Mouse (Mus musculus) liver, adult 2 months (tissue): ENCODE measurements around the gene Poldip2. TPM values are rescaled to one million over a fixed set of nuclear protein-coding genes. Genes with fewer than 3 reads are reported as not detected.
A peak's percentile ranks its signal among the peaks of the same experiment; 100 is the strongest.

ENCODE experiments used
- DNase-seq: peaks from one replicate; pipeline ENCODE4 v3.0.0-alpha.2; 2011; ENCODE audit warnings: low read depth, low spot score; ENCODE audit errors: extremely low read depth
- H3K27ac ChIP-seq: fragments of 200-500 bp; replicated peaks from 2 replicates; pipeline ENCODE4 v1.5.1; 2012; ENCODE audit warnings: low read depth, mild to moderate bottlenecking, control low read depth, inconsistent platforms, low read length; ENCODE audit not compliant: insufficient read depth
- H3K27me3 ChIP-seq: fragments of 200-500 bp; 2 replicates; pipeline ENCODE4 v1.6.1; 2012; ENCODE audit warnings: mild to moderate bottlenecking, moderate library complexity, low read length, inconsistent platforms; ENCODE audit not compliant: control insufficient read depth, insufficient read depth
- H3K36me3 ChIP-seq: fragments of 200-500 bp; 2 replicates; pipeline ENCODE4 v1.6.1; 2012; ENCODE audit warnings: low read length, inconsistent platforms; ENCODE audit not compliant: control insufficient read depth, insufficient read depth
- H3K4me1 ChIP-seq: fragments of 200-500 bp; 2 replicates; pipeline ENCODE4 v1.6.1; 2011; ENCODE audit warnings: low read length; ENCODE audit not compliant: control insufficient read depth, insufficient read depth
- H3K4me3 ChIP-seq: fragments of 200-500 bp; 2 replicates; pipeline ENCODE4 v1.5.1; 2011; ENCODE audit warnings: low read depth, mild to moderate bottlenecking, control low read depth, low read length, moderate library complexity; ENCODE audit not compliant: insufficient read depth
- H3K79me2 ChIP-seq: fragments of 200-500 bp; 2 replicates; pipeline ENCODE4 v1.6.1; 2012; ENCODE audit warnings: inconsistent platforms, mild to moderate bottlenecking, low read length, moderate library complexity; ENCODE audit not compliant: control insufficient read depth, insufficient read depth
- H3K9ac ChIP-seq: fragments of 200-500 bp; 2 replicates; pipeline ENCODE4 v1.6.1; 2012; ENCODE audit warnings: low read depth, mild to moderate bottlenecking, control low read depth, inconsistent platforms, low read length
- CTCF ChIP-seq: fragments of 200-500 bp; IDR thresholded peaks from 2 replicates; pipeline ENCODE4 v1.5.1; 2011; ENCODE audit warnings: low read depth, low read length, control low read depth
- POLR2A ChIP-seq: fragments of 200-500 bp; IDR thresholded peaks from 2 replicates; pipeline ENCODE4 v1.6.1; 2011; ENCODE audit warnings: low read length, control low read depth; ENCODE audit not compliant: insufficient read depth; ENCODE audit errors: extremely low read depth
- WGBS: fragments of 180-500 bp; shearing (Covaris S2); methylation state at CpG from one replicate; pipeline ENCODE4 v1.1.7; 2018; 5-methylcytosine and 5-hydroxymethylcytosine counted together
- polyA plus RNA-seq: library from polyadenylated mRNA; depleted of rRNA; stranded (reverse); fragments of >200 nt; gene quantifications from 2 replicates; pipeline ENCODE4 v1.2.3, GENCODE M21; 2012
- total RNA-seq: library from RNA; depleted of rRNA; stranded (reverse); fragments of >200 nt; gene quantifications from 2 replicates; pipeline ENCODE4 v1.2.3, GENCODE M21; 2014

The Poldip2 gene
- total and polyA plus RNA-seq, 2 experiments = 63.5 to 80.9 TPM

- peaks cover 26% of the 10 kb centered on the region for H3K36me3 ChIP-seq
- WGBS = 86% methylated on average over 7 of the region's 7 CpGs
These were observed 32.6 kb downstream of the Poldip2 start for GRCm38 (mm10) chr11:78544449-78545111.

GRCm38 (mm10) chr11:78545181-78545580 lies 33.2 kb downstream of the Poldip2 start:
- Histone ChIP-seq H3K4me1 (peaks cover 15% of the 10 kb centered on the region), H3K79me2 (peaks cover 15% of the 10 kb centered on the region; the same call in 1 of the 2 replicates), H3K27ac (no peak overlapping the region), H3K36me3 (peaks cover 20% of the 10 kb centered on the region), H3K27me3 (no peaks in the 10 kb centered on the region), H3K9ac (no peak overlapping the region), H3K4me3 (no peak overlapping the region)
- TF ChIP-seq POLR2A = no peak
- no peak for TF ChIP-seq CTCF
- 33% methylated on average over 8 of the region's 8 CpGs for WGBS
- no peak for DNase-seq

More at GRCm38 (mm10) chr11:78544449-78545111, 32.6 kb downstream of the Poldip2 start:
- H3K4me1 ChIP-seq = peaks cover 15% of the 10 kb centered on the region
- H3K4me3 ChIP-seq = no peak overlapping the region
- no peak overlapping the region for H3K27ac ChIP-seq
- H3K9ac ChIP-seq = no peak overlapping the region
- no peak for TF ChIP-seq POLR2A
- TF ChIP-seq CTCF = no peak
- peaks cover 15% of the 10 kb centered on the region; the same call in 1 of the 2 replicates for H3K79me2 ChIP-seq
- DNase-seq = peak; percentile 38
- H3K27me3 ChIP-seq = no peaks in the 10 kb centered on the region

GRCm38 (mm10) chr11:78547718-78548460 lies 35.9 kb downstream of the Poldip2 start:
- TF ChIP-seq POLR2A (no peak), CTCF (no peak)
- 49% methylated on average over 2 of the region's 2 CpGs for WGBS
- Histone ChIP-seq H3K36me3 (peaks cover 6% of the 10 kb centered on the region), H3K9ac (0 out of 2 replicates have a peak overlapping the region, but pooled peaks have one; percentile 10), H3K4me3 (no peak overlapping the region), H3K27ac (peak overlapping the region; percentile 72), H3K4me1 (peaks cover 18% of the 10 kb centered on the region), H3K79me2 (peaks cover 15% of the 10 kb centered on the region; the same call in 1 of the 2 replicates), H3K27me3 (no peaks in the 10 kb centered on the region)
- peak; percentile 73 for DNase-seq

GRCm38 (mm10) chr11:78549491-78549987 lies 37.5 kb downstream of the Poldip2 start:
- 8% methylated on average over 5 of the region's 5 CpGs for WGBS
- Histone ChIP-seq H3K9ac (peak overlapping the region; percentile 75), H3K27ac (peak overlapping the region; percentile 89), H3K36me3 (no peaks in the 10 kb centered on the region), H3K4me1 (peaks cover 18% of the 10 kb centered on the region), H3K79me2 (peaks cover 11% of the 10 kb centered on the region; the same call in 1 of the 2 replicates), H3K4me3 (peak overlapping the region; percentile 70), H3K27me3 (no peaks in the 10 kb centered on the region)
- TF ChIP-seq POLR2A = no peak
- peak; percentile 87 for DNase-seq

GRCm38 (mm10) chr11:78550168-78551058 lies 38.4 kb downstream of the Poldip2 start, which contains the start of gene Tmem97:
Gene Tmem97, minus strand, starts transcription at chr11:78550777.
- H3K79me2 ChIP-seq = peaks cover 4% of the 10 kb centered on the region; the same call in 1 of the 2 replicates
- peak; percentile 92 for DNase-seq
- peak within 1 kb of the TSS; percentile 75 for H3K9ac ChIP-seq
- TF ChIP-seq CTCF = no peak
- peak; percentile 69; the same call in 1 of the 2 replicates for TF ChIP-seq POLR2A
- H3K4me1 ChIP-seq = peaks cover 13% of the 10 kb centered on the region
- no peaks in the 10 kb centered on the region for H3K36me3 ChIP-seq
- peak within 1 kb of the TSS; percentile 70 for H3K4me3 ChIP-seq
- no peaks in the 10 kb centered on the region for H3K27me3 ChIP-seq
- H3K27ac ChIP-seq = peak within 1 kb of the TSS; percentile 89
- WGBS = under 1% methylated on average over 60 of the region's 60 CpGs
